Mouse (Mus musculus) hindbrain, embryonic 11.5 days (tissue): ENCODE measurements around the gene Eef2k. TPM values are rescaled to one million over a fixed set of nuclear protein-coding genes. Genes with fewer than 3 reads are reported as not detected.
A peak's percentile ranks its signal among the peaks of the same experiment; 100 is the strongest.
"Not testable (repeated sequence)": the region's sequence is repeated elsewhere in the genome, so short reads cannot be mapped to it uniquely, and the experiment has no call there.

Experiments
- ATAC-seq: fragments of 200-750 bp; cut with Nextera tagmentation; 2 replicates; pipeline ENCODE4 v1.8.0; 2017; ENCODE audit warnings: mild to moderate bottlenecking, moderate TSS enrichment, moderate library complexity; ENCODE audit not compliant: low FRiP score
- DNase-seq: peaks from one replicate; pipeline ENCODE4 v3.0.0-alpha.2; 2015; ENCODE audit warnings: low spot score
- H3K27ac ChIP-seq: fragments of 300-500 bp; sonication (generic); 2 replicates; pipeline ENCODE4 v1.5.1; 2014; ENCODE audit warnings: mild to moderate bottlenecking, low read depth, low read length
- H3K27me3 ChIP-seq: fragments of 300-500 bp; sonication (generic); 2 replicates; pipeline ENCODE4 v1.6.1; 2014; ENCODE audit warnings: mild to moderate bottlenecking, low read length, moderate library complexity, mixed read lengths; ENCODE audit not compliant: control insufficient read depth, insufficient read depth
- H3K36me3 ChIP-seq: fragments of 300-500 bp; sonication (generic); 2 replicates; pipeline ENCODE4 v1.6.1; 2014; ENCODE audit warnings: mild to moderate bottlenecking, low read length, moderate library complexity, mixed read lengths; ENCODE audit not compliant: control insufficient read depth, insufficient read depth
- H3K4me1 ChIP-seq: fragments of 300-500 bp; sonication (generic); replicated peaks from 2 replicates; pipeline ENCODE4 v1.6.1; 2014; ENCODE audit warnings: low read length, mixed read lengths; ENCODE audit not compliant: control insufficient read depth, insufficient read depth
- H3K4me2 ChIP-seq: fragments of 300-500 bp; sonication (generic); replicated peaks from 2 replicates; pipeline ENCODE4 v1.6.1; 2014; ENCODE audit warnings: mild to moderate bottlenecking, low read depth, low read length
- H3K4me3 ChIP-seq: fragments of 300-500 bp; sonication (generic); 2 replicates; pipeline ENCODE4 v1.5.1; 2014; ENCODE audit warnings: low read depth, low read length
- H3K9ac ChIP-seq: fragments of 300-500 bp; sonication (generic); 2 replicates; pipeline ENCODE4 v1.6.1; 2014; ENCODE audit warnings: low read depth, low read length
- H3K9me3 ChIP-seq: fragments of 300-500 bp; sonication (generic); 2 replicates; pipeline ENCODE4 v1.6.1; 2016; ENCODE audit warnings: low read length; ENCODE audit not compliant: control insufficient read depth
- WGBS: fragments of 180-500 bp; shearing (Covaris S2); extraction: QIAGEN DNeasy Blood & Tissue Kit; methylation state at CpG from one replicate; pipeline ENCODE4 v1.1.7; 2014; 5-methylcytosine and 5-hydroxymethylcytosine counted together
- polyA plus RNA-seq: library from polyadenylated mRNA; unstranded; fragments of >200 nt; fragmentation: Nextera tagmentation; extraction: Ambion mirVana; gene quantifications from 2 replicates; pipeline ENCODE4 v1.2.1, GENCODE M21; 2014

Eef2k gene
- polyA plus RNA-seq, 1 experiment from 2014 or later, result 8.5 TPM

GRCm38 (mm10) chr7:120901701-120902100, 59.1 kb downstream of the Eef2k start:
- H3K36me3 ChIP-seq, result no peaks in the 10 kb centered on the region
- 58% methylated on average over 8 of the region's 8 CpGs for WGBS
- H3K4me3 ChIP-seq, result no peak overlapping the region
- ATAC-seq (0 out of 2 replicates have a peak, but pooled peaks have one; percentile 35), DNase-seq (peak; percentile 23)
- no peak overlapping the region for H3K27ac ChIP-seq
- no peaks in the 10 kb centered on the region for H3K4me1 ChIP-seq
- no peaks in the 10 kb centered on the region for H3K9me3 ChIP-seq
- H3K4me2 ChIP-seq, result no peak overlapping the region
- 0 out of 2 replicates have a peak overlapping the region, but pooled peaks have one; percentile 7 for H3K9ac ChIP-seq
- no peaks in the 10 kb centered on the region for H3K27me3 ChIP-seq

GRCm38 (mm10) chr7:120902931-120903330, 60.3 kb downstream of the Eef2k start:
- Histone ChIP-seq H3K9me3 (no peaks in the 10 kb centered on the region), H3K27ac (no peak overlapping the region), H3K4me1 (no peaks in the 10 kb centered on the region), H3K4me3 (no peak overlapping the region), H3K9ac (no peak overlapping the region), H3K4me2 (no peak overlapping the region), H3K36me3 (no peaks in the 10 kb centered on the region), H3K27me3 (no peaks in the 10 kb centered on the region)
- DNase-seq (no peak), ATAC-seq (no peak)
- 53% methylated on average over 3 of the region's 3 CpGs for WGBS

DNA sequence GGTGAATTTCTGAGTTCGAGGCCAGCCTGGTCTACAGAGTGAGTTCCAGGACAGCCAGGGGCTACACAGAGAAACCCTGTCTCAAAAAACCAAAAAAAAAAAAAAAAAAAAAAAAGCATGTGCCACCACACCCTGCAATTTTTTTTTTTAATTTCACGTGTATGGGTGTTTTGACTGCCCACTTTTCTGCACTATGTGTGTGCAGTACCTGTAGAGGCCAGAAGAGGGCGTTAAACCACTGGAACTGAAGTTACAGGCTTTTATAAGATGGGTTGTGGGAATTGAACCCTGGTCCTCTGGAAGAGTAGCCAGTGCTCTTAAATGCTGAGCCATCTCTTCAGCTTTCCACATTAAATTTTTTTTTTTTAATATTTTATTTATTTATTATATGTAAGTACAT, 67.5 kb downstream of the Eef2k start:
- not testable (repeated sequence) for ATAC-seq
- WGBS, result 75% methylated on average over 3 of the region's 3 CpGs

GRCm38 (mm10) chr7:120911268-120911667, 68.6 kb downstream of the Eef2k start:
- not testable (repeated sequence) for H3K36me3 ChIP-seq, H3K9me3 ChIP-seq, H3K27ac ChIP-seq, H3K4me3 ChIP-seq, H3K4me1 ChIP-seq, H3K4me2 ChIP-seq, H3K9ac ChIP-seq, H3K27me3 ChIP-seq, ATAC-seq, DNase-seq
- WGBS, result 87% methylated on average over 6 of the region's 6 CpGs

More for the DNA sequence above, 67.5 kb downstream of the Eef2k start:
- not testable (repeated sequence) for H3K36me3 ChIP-seq, H3K9ac ChIP-seq, H3K9me3 ChIP-seq, H3K27ac ChIP-seq, H3K4me2 ChIP-seq, DNase-seq, H3K27me3 ChIP-seq, H3K4me3 ChIP-seq, H3K4me1 ChIP-seq

- Histone ChIP-seq H3K4me3 (no peak overlapping the region), H3K9ac (no peak overlapping the region), H3K4me1 (no peaks in the 10 kb centered on the region), H3K36me3 (no peaks in the 10 kb centered on the region), H3K9me3 (no peaks in the 10 kb centered on the region), H3K27ac (no peak overlapping the region), H3K27me3 (no peaks in the 10 kb centered on the region), H3K4me2 (no peak overlapping the region)
- no peak for ATAC-seq
- WGBS, result 34% methylated on average over 1 of the region's 1 CpGs
- no peak for DNase-seq
These were observed 70.7 kb downstream of the Eef2k start for GRCm38 (mm10) chr7:120913332-120913731.

DNA sequence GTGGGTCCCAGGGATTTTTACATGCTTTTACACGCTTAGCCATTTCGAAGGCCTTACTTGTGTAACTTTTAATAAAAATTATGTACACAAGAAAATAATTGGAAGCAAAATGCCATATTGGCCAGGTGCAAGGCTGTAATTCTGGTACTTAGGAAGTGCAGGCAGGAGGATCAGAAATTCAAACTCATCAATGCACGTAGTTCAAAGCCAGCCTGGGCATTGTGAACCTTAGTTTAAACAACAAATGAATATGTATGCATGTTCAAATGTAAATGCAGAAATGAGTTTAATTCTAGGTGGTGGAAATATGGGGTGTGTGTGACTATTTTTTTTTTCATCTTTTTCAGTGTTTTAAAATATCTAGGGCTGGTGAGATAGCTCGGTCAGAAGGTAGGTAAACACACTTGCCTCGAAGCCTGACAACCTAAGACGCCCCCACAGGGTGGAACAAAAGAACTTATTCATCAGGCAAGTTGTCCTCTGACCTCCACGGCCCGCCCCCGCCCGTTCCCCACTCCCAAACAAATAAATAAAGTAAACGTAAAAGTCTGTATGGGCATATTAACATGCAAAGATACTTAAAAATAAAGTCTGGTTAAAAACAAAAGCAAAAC, 73.7 kb downstream of the Eef2k start:
- DNase-seq, result no peak
- ATAC-seq, result no peak
- Histone ChIP-seq H3K4me3 (no peak overlapping the region), H3K4me1 (no peaks in the 10 kb centered on the region), H3K9me3 (no peaks in the 10 kb centered on the region), H3K4me2 (no peak overlapping the region), H3K9ac (no peak overlapping the region), H3K27me3 (no peaks in the 10 kb centered on the region), H3K36me3 (no peaks in the 10 kb centered on the region), H3K27ac (no peak overlapping the region)
- WGBS, result 21% methylated on average over 11 of the region's 11 CpGs

DNA sequence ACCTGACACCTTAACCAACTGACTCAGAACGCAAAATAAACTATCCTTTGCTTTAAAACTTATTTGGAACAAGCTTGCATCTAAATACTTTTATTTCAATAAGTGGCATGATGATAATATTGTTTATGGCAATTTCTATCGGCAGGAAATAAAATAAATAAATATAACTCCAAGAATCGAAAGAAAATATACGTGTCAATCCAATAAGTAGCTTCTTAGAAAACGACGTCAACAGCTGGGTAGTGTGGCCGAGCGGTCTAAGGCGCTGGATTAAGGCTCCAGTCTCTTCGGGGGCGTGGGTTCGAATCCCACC, 74.6 kb downstream of the Eef2k start:
- ATAC-seq (peak; percentile 91), DNase-seq (peak; percentile 17)
- Histone ChIP-seq H3K9ac (no peak overlapping the region), H3K4me2 (no peak overlapping the region), H3K4me1 (no peaks in the 10 kb centered on the region), H3K27ac (no peak overlapping the region), H3K4me3 (no peak overlapping the region), H3K9me3 (no peaks in the 10 kb centered on the region), H3K36me3 (no peaks in the 10 kb centered on the region), H3K27me3 (no peaks in the 10 kb centered on the region)
- WGBS, result 11% methylated on average over 12 of the region's 12 CpGs

- Histone ChIP-seq H3K4me2 (peak within 1 kb of the TSS; percentile 60), H3K4me1 (no peaks in the 10 kb centered on the region), H3K9ac (peak within 1 kb of the TSS; percentile 90), H3K27ac (peak within 1 kb of the TSS; percentile 82), H3K4me3 (peak within 1 kb of the TSS; percentile 97), H3K36me3 (no peaks in the 10 kb centered on the region), H3K27me3 (no peaks in the 10 kb centered on the region), H3K9me3 (no peaks in the 10 kb centered on the region)
- under 1% methylated on average over 93 of the region's 102 CpGs for WGBS
- peak; percentile 99 for DNase-seq
- ATAC-seq, result peak; percentile 92
These were observed 75.2 kb downstream of the Eef2k start, which contains the start of gene Polr3e for GRCm38 (mm10) chr7:120917592-120918461. Gene Polr3e (plus strand): TSS chr7:120917744.
